Mouse (Mus musculus): Measurements from ENCODE around the gene Tenm4. TPM values are rescaled to one million over a fixed set of nuclear protein-coding genes. Genes with fewer than 3 reads are reported as not detected.
A peak's percentile ranks its signal among the peaks of the same experiment; 100 is the strongest.

Tenm4 gene
- polyA plus RNA-seq, 1 experiment from 2014 or later: 45.8 TPM

DNA sequence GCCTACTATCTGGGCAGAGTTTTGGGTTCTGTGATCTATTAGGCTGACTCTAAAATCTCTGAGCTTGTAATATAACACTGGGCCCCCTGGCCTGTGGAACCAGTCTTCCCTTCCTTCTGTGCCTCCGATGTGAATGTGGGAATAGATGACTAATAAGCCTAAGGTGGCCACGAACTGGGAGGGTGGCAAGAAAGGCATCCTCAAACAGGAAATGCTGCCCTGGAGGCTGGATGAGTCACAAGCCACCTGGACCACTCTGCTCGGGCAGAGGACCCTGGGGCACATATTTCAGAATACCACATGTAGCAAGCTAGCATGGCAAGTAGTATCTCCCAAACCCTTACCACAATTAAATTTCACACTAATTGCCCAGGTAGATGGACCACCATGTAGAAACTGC is 391.8 kb downstream of the Tenm4 start:
- WGBS: 32% methylated on average over 3 of the region's 3 CpGs
- Histone ChIP-seq H3K9ac (replicated peaks) (no peak overlapping the region), H3K9me3 (no peaks in the 10 kb centered on the region), H3K27me3 (peaks cover 19% of the 10 kb centered on the region; the same call in 1 of the 2 replicates), H3K4me3 (replicated peaks) (no peak overlapping the region), H3K27ac (no peak overlapping the region), H3K4me1 (replicated peaks) (peaks cover 32% of the 10 kb centered on the region), H3K4me2 (no peak overlapping the region), H3K36me3 (no peaks in the 10 kb centered on the region; the same call in 1 of the 2 replicates)
- no peak for ATAC-seq (ENCODE audit: insufficient number of reproducible peaks, insufficient read depth, low FRiP score, low TSS enrichment, low read depth)

DNA sequence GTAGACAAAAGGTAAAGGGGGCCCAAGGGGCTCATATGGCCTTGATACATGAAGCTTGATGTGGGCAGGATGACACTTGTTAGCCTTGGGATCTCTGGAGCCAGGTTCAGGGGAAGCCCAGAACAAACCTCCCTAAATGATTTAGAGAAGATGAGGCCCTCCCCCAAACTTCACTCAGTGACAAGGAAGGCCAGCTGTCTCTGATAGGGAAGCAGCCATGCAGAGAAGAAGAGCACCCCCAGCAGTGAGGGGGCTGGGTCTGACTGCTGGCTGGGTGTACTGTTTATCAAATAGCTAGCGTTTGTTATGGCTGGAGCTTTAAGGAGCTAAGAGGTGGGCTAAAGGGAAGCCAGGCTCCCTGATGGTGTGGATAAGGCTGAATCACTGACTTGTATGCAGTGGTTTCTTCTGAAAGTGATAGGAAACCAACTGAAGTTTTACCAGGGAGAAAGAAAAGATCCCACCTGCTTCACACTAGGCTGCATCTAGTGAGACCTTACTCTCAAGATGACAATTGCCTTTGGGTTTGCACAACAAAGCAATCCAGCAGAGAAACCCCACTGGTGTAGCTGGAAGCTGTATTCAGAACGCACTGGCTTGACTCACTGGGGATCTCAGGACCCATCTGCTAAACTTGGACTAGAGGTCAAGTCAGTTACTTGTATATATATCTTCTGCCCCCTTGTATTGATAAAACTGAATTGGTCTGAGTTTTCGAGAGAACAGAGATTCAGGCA is 392.5 kb downstream of the Tenm4 start:
- H3K4me3 ChIP-seq (replicated peaks): no peak overlapping the region
- no peaks in the 10 kb centered on the region for H3K9me3 ChIP-seq
- H3K9ac ChIP-seq (replicated peaks): no peak overlapping the region
- H3K27ac ChIP-seq: no peak overlapping the region
- peaks cover 32% of the 10 kb centered on the region for H3K4me1 ChIP-seq (replicated peaks)
- peaks cover 19% of the 10 kb centered on the region; the same call in 1 of the 2 replicates for H3K27me3 ChIP-seq
- H3K4me2 ChIP-seq: no peak overlapping the region
- H3K36me3 ChIP-seq: no peaks in the 10 kb centered on the region; the same call in 1 of the 2 replicates
- ATAC-seq (ENCODE audit: insufficient number of reproducible peaks, insufficient read depth, low FRiP score, low TSS enrichment, low read depth): no peak
- WGBS: 54% methylated on average over 3 of the region's 3 CpGs

DNA sequence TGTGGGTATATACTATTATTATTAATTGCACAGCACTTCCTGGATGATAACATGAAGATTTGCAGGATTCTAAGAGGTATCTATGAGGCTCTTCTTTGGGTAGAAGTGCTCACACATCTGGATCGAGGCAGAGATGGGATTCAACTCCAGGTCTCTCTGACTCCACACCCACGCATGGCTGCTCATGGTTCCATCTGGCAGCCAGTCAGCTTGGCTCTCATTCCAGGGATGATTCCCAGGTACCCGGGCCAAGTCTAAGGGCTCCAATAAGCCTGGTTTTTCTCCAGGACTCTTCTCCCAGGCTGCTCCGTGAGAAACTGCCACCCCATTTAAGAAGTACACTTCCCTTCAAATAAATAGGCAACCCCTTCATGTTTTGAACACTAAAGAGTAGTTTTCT is 394.8 kb downstream of the Tenm4 start:
- no peaks in the 10 kb centered on the region for H3K36me3 ChIP-seq
- no peak overlapping the region for H3K27ac ChIP-seq
- H3K27me3 ChIP-seq: peaks cover 19% of the 10 kb centered on the region; the same call in 1 of the 2 replicates
- WGBS: 39% methylated on average over 4 of the region's 4 CpGs
- no peak overlapping the region for H3K4me3 ChIP-seq (replicated peaks)
- no peak overlapping the region for H3K4me2 ChIP-seq
- no peak overlapping the region for H3K9ac ChIP-seq (replicated peaks)
- no peak for ATAC-seq (ENCODE audit: insufficient number of reproducible peaks, insufficient read depth, low FRiP score, low TSS enrichment, low read depth)
- no peaks in the 10 kb centered on the region for H3K9me3 ChIP-seq
- peaks cover 27% of the 10 kb centered on the region for H3K4me1 ChIP-seq (replicated peaks)

DNA sequence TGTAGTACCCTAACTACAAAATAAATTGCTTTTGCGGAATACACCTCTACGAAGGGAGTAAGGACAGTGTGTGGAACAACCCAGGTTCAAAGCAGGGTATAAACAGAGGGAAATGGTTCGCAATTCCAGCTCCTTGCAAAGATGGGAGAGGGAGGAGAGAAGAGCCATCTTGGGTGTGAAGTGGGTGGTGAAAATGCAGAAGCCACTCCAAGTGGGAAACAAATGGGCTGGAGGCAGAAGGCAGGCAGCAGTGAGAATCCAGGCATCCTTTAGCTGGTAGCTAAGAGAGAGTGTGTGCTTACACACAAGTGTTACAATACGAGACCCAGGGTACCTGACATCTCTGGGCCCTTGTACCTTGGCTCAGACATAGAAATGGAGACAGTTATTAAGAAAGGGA is 395.2 kb downstream of the Tenm4 start:
- Histone ChIP-seq H3K4me2 (no peak overlapping the region), H3K9me3 (no peaks in the 10 kb centered on the region), H3K27ac (no peak overlapping the region), H3K36me3 (no peaks in the 10 kb centered on the region), H3K4me1 (replicated peaks) (peaks cover 27% of the 10 kb centered on the region), H3K9ac (replicated peaks) (no peak overlapping the region), H3K4me3 (replicated peaks) (no peak overlapping the region), H3K27me3 (peaks cover 19% of the 10 kb centered on the region; the same call in 1 of the 2 replicates)
- no peak for ATAC-seq (ENCODE audit: insufficient number of reproducible peaks, insufficient read depth, low FRiP score, low TSS enrichment, low read depth)
- WGBS: 63% methylated on average over 4 of the region's 4 CpGs

DNA sequence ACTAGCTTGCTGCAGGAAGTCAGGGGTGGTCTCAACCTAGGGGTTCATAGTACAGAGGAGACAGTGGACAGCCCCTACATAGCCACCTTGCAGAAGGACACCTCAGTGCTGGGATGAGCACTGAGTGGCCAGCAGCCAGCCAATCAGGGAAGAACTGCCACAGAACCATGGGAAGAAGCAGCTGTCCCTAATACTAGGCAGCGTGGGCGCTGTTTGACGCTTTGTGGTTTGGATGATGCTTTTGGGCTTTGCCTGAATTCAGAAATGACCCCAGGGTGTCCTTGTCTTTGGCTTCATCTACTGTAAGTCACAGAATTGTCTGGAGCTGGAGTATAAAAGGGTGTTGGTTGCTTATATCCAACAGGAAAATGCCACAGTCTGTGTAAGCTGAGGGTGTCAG is 397.0 kb downstream of the Tenm4 start:
- 84% methylated on average over 3 of the region's 3 CpGs for WGBS
- Histone ChIP-seq H3K36me3 (no peaks in the 10 kb centered on the region), H3K4me2 (no peak overlapping the region), H3K9me3 (no peaks in the 10 kb centered on the region), H3K9ac (replicated peaks) (no peak overlapping the region), H3K27ac (no peak overlapping the region), H3K4me1 (replicated peaks) (peaks cover 25% of the 10 kb centered on the region), H3K27me3 (peaks cover 19% of the 10 kb centered on the region; the same call in 1 of the 2 replicates), H3K4me3 (replicated peaks) (no peak overlapping the region)
- no peak for ATAC-seq (ENCODE audit: insufficient number of reproducible peaks, insufficient read depth, low FRiP score, low TSS enrichment, low read depth)

DNA sequence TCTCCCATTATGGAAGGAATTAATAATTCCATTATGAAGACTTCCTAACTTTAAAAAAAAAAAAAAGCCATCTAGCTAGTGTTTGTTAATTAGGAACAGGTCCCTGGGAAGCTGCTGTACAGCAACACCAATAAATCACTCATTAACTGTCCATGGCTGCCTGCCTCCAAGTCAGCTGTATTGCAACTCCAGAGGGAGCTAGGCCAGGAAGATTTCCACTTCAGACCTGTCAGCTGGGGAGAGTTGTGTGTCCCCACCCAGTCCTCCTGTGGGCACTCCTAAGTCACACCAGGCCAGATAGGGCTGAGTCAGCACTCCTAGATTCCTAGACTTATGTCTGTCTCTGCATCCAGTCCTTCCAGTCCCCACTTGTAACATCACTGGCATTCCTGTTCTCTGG is 399.9 kb downstream of the Tenm4 start:
- Histone ChIP-seq H3K4me2 (no peak overlapping the region), H3K4me1 (replicated peaks) (peaks cover 35% of the 10 kb centered on the region), H3K4me3 (replicated peaks) (no peak overlapping the region), H3K27ac (no peak overlapping the region), H3K9ac (replicated peaks) (no peak overlapping the region), H3K9me3 (no peaks in the 10 kb centered on the region), H3K36me3 (no peaks in the 10 kb centered on the region), H3K27me3 (peaks cover 14% of the 10 kb centered on the region; the same call in 1 of the 2 replicates)
- ATAC-seq (ENCODE audit: insufficient number of reproducible peaks, insufficient read depth, low FRiP score, low TSS enrichment, low read depth): no peak

DNA sequence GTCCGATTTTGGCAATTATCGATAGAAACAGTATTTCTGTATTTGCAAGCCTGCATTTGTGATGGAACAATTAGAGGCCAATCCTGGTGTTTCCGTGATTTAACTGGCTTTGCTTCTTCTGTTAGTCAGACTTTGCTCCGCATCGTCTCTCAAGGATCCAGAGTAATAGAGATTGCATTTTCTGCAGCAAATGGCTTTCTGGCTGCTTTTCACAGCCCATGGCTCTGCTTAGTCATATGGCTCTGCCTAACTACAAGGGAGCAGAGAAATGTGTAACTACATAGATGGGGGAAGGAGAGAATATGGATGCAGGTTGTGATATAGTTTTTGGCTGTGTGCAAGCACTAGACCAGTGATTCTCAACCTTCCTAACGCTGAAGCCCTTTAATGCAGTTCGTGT is 401.9 kb downstream of the Tenm4 start:
- 89% methylated on average over 7 of the region's 7 CpGs for WGBS

DNA sequence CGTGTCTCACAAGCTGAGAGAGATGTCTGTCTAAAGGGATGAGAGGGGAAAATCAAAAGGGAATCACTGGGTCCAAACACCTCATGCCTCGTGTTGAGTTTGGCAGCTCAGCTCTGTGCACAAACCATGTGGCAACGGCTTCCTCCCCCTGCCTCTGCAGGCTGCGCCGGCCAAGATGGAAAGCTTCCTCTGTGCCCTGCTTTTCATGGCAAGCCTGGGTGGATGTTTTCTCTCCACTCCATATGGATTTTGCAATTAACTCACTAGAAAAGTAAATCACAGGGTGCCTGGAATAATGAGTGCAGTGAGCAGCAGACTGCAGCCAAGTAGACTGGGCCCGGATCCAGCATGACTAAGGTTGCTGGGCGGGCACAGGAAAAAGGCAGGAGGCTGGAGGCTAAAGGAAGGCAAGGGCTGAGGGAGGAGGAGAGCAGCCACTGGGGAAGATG is 404.2 kb downstream of the Tenm4 start:
- Histone ChIP-seq H3K27ac (peak overlapping the region; percentile 75), H3K27me3 (no peaks in the 10 kb centered on the region; the same call in 1 of the 2 replicates), H3K4me3 (replicated peaks) (no peak overlapping the region), H3K9ac (replicated peaks) (no peak overlapping the region), H3K9me3 (no peaks in the 10 kb centered on the region), H3K4me1 (replicated peaks) (peaks cover 47% of the 10 kb centered on the region), H3K36me3 (no peaks in the 10 kb centered on the region), H3K4me2 (no peak overlapping the region)
- ATAC-seq (ENCODE audit: insufficient number of reproducible peaks, insufficient read depth, low FRiP score, low TSS enrichment, low read depth): peak; percentile 81
- WGBS: 20% methylated on average over 7 of the region's 7 CpGs

More for the DNA sequence above, 401.9 kb downstream of the Tenm4 start:
- no peak for ATAC-seq (ENCODE audit: insufficient number of reproducible peaks, insufficient read depth, low FRiP score, low TSS enrichment, low read depth)
- Histone ChIP-seq H3K4me1 (replicated peaks) (peaks cover 44% of the 10 kb centered on the region), H3K4me2 (no peak overlapping the region), H3K9ac (replicated peaks) (no peak overlapping the region), H3K27ac (no peak overlapping the region), H3K9me3 (no peaks in the 10 kb centered on the region), H3K36me3 (no peaks in the 10 kb centered on the region), H3K4me3 (replicated peaks) (no peak overlapping the region), H3K27me3 (no peaks in the 10 kb centered on the region; the same call in 1 of the 2 replicates)

DNA sequence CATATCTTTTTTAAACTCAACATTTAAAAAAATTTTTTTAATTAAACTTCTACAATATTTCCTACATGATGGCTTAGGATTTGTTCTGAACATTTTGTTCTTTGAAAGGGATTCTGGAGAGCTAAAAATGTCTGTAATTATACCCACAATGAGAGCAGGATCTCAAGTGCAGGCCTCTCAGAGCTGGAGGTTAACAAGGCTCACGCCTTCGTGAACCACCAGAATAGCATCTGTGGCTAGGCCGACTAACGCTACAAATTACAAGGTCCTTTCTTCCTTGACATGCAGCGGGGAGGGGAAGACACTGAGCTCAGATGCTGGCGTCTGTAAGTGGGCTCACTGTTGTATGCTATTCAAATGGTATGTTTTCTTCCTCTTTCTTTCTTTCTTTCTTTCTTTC is 411.7 kb downstream of the Tenm4 start:
- Histone ChIP-seq H3K9me3 (no peaks in the 10 kb centered on the region), H3K36me3 (no peaks in the 10 kb centered on the region), H3K27me3 (no peaks in the 10 kb centered on the region), H3K4me2 (no peak overlapping the region), H3K27ac (no peak overlapping the region), H3K4me3 (replicated peaks) (no peak overlapping the region), H3K4me1 (replicated peaks) (peaks cover 27% of the 10 kb centered on the region), H3K9ac (replicated peaks) (no peak overlapping the region)
- no peak for ATAC-seq (ENCODE audit: insufficient number of reproducible peaks, insufficient read depth, low FRiP score, low TSS enrichment, low read depth)
- WGBS: 30% methylated on average over 6 of the region's 6 CpGs

DNA sequence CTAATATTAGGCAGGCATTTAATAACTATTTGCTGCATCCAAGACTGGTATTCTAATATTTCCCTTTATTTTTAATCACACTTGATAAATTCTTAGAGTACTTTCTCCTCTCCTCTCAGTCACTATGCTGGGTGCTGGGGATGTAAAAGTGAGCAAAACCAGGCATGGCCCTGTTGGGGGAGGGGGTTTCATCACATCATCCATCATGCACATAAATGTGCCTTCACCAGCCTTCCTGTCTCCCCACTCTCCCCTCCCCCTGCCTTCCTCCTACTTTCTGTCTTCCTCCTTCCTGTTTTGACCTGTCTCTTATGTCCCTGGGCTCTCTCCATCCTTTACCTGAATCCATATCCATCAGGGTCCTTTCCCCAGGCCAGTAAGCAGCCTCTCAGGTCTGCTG is 416.4 kb downstream of the Tenm4 start:
- H3K36me3 ChIP-seq: no peaks in the 10 kb centered on the region
- no peak for ATAC-seq (ENCODE audit: insufficient number of reproducible peaks, insufficient read depth, low FRiP score, low TSS enrichment, low read depth)
- no peaks in the 10 kb centered on the region for H3K27me3 ChIP-seq
- H3K4me2 ChIP-seq: no peak overlapping the region
- H3K4me3 ChIP-seq (replicated peaks): no peak overlapping the region
- no peak overlapping the region for H3K27ac ChIP-seq
- peaks cover 30% of the 10 kb centered on the region for H3K4me1 ChIP-seq (replicated peaks)
- H3K9ac ChIP-seq (replicated peaks): no peak overlapping the region
- H3K9me3 ChIP-seq: no peaks in the 10 kb centered on the region

DNA sequence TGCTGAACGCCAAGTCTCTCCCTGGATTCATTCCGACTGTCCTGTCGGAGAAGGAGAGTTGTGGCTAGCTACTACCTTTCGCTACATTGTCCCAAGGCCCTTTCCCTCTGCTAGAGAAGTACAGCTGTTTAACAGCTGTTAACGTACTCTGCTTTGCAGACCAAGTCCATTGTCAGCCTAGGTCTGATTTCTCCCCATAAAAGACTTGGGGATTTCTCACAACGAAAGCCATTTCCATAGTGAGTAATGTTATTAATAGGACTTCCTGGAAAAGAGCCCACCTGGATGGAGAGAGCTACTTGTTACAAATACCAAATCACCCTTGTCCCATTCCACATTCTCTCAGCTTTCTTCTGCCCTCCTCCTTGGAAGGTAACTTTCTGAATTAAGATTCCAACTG is 417.5 kb downstream of the Tenm4 start:
- 57% methylated on average over 6 of the region's 6 CpGs for WGBS
- ATAC-seq (ENCODE audit: insufficient number of reproducible peaks, insufficient read depth, low FRiP score, low TSS enrichment, low read depth): no peak

More for the DNA sequence above, 417.5 kb downstream of the Tenm4 start:
- H3K9ac ChIP-seq (replicated peaks): no peak overlapping the region
- peaks cover 36% of the 10 kb centered on the region for H3K4me1 ChIP-seq (replicated peaks)
- no peak overlapping the region for H3K4me2 ChIP-seq
- no peaks in the 10 kb centered on the region for H3K36me3 ChIP-seq
- H3K9me3 ChIP-seq: no peaks in the 10 kb centered on the region
- H3K4me3 ChIP-seq (replicated peaks): no peak overlapping the region
- H3K27ac ChIP-seq: 0 out of 2 replicates have a peak overlapping the region, but pooled peaks have one; percentile 25
- no peaks in the 10 kb centered on the region for H3K27me3 ChIP-seq
